Mouse (Mus musculus) neural tube, embryonic 10.5 days (tissue): ENCODE measurements around the gene Gm10322.

Experiments used
- DNase-seq: peaks from one replicate; pipeline ENCODE4 v3.0.0-alpha.2; 2017; ENCODE audit warnings: low spot score; ENCODE audit errors: extremely low spot score

The Gm10322 gene

DNA sequence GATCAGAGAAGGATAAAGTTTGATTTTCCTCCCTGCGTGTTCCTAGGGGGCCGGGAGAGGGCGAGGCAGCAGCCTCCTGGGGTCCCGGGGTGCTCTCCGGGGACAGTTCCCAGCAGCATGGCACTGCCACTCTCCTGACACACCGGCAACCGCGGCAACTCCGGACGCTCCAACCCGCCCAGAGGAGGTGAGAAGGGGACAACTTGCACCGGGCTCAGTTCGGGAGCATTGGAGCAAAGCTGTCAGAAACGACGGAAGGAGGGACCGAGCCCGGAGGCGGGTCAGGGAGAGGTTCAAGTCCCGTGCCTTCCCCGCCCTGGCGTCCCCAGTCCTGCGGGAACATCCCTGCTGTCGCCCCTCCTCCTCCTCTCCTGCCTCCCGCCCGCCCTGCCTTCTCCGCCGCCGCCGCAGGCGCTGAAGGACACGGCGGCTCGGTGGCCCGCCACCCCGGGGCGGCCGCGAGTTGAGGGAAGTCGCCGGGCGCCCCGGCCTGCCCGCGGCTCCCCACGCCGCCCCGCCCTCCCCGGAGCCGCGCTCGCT lies at the start of gene Gm10322:
Gene Gm10322 (plus strand): TSS at position 83 of the 540 bp plus-strand sequence.
- no peak for DNase-seq

DNA sequence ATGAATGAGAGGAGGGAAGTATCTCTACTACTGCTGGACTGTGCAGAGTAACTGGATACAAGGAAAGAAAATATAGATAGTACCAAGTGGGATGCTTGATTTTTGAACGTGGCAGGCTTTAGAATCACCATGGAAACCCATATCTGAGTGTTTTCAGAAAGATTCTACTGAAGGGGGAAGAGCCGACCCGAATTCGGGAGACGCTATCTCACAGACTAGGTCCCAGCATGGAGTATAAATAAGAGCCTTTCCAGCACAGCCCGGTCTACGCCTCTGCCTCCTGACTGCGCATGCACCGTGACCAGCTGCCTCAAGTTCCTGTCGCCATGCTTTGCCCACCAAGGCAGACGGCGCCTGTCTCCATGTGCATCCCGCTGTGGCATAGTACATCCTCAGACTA lies 48.9 kb upstream of the Gm10322 start:
- DNase-seq = no peak

GRCm38 (mm10) chr10:59568665-59569480 lies 47.0 kb upstream of the Gm10322 start:
- DNase-seq = no peak

- no peak for DNase-seq
Measured at GRCm38 (mm10) chr10:59569481-59569869, 46.4 kb upstream of the Gm10322 start.

- DNase-seq = no peak
Measured at GRCm38 (mm10) chr10:59570360-59570759, 45.5 kb upstream of the Gm10322 start.

GRCm38 (mm10) chr10:59570780-59571179 lies 45.1 kb upstream of the Gm10322 start:
- no peak for DNase-seq

DNA sequence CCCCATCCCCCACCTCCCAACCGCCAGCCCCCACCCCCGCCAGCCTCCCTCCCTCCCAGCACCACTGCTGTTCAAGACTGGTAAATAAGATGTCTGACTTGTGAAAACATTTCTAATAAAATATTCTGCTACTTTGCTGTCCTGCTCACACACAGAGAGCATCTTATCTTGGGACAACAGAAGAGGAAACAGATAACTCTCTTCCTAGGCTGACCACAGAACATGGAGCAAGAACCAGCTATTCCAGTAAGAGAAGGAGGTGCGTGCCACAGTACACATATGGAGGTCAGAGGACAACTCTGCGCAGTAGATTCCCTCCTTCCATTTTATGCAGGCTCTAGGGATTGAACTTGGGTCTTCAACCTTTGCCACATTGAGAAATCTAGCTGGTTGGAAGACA lies 44.6 kb upstream of the Gm10322 start:
- no peak for DNase-seq

DNA sequence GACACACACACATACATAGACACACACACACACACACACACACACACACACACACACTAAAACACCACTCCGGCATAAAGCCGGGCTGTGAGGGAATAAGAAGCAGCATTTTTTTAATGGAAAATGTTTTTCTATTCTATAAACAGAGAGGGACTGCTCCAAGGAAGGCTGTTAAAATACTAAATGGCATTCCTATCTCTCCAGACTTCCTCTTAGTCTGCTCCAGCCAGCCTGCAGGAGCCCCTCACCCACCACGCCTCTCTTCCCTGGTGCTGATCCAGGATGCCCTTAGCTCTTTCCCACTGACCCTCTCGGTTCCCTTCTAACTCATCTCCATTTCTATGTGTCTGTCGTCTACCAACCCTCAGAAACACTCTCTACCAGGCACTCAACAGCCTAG lies 43.9 kb upstream of the Gm10322 start:
- DNase-seq = no peak

GRCm38 (mm10) chr10:59576305-59576704 lies 39.6 kb upstream of the Gm10322 start:
- DNase-seq = no peak

DNA sequence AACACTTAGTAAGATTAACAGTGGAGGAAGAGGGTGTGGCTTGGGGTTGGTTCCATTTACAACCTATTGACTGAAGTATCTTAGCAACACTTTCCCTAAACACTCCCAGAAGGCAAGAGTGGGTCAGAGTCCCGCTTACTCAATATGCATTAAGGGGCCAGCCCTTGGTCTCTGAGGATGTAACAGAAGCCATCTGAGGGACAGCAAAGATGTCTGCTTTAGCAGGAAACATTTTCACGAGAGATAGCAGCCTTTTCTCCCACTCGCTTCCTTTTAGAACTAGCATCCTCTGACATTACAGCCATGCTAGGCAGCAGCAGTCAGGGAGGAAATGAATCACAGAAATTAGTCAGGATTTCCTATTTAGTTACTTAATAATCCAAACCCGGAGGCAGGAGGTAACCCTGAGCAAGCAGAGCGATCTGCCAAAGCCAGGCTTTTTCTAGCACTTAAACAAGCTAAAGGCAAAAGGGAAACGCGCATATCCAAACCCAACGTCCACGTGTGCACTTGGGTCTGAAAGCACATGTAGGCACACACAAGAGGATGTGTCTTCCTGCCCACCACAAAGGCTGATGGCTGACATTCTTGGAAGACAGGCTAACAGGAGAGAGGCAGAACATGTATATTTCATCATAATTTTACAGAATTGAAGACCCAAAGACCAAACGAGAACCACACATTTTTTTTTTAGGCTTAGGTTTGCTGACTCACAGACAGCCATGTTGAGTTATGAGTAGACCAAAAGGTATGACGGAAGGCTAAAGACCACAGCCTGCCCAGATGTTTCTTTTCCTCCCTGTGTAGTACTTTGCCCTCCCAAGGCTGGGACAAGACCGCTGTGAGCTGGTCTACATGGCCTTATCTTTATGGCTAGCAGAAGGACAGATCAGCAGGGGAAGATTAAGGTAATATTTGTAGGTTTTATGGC lies 37.7 kb upstream of the Gm10322 start:
- DNase-seq = no peak

DNA sequence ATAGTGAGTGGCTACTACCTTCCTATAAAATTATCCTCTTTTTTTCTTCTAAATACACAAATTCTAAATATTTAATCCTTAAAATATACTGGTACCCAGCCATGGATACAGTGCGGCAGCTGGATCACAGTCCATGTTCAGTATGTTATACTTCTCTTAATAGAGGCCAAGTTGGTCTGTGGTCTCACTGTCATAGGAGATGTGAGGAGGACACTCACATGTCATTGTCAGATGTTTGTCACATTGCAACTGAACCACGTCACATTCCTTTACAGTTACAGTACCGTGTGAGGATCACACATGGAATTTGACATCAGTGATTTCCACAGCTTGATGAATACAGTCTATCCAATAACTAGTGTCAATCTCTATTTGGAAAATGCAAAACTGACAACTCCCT lies 36.2 kb upstream of the Gm10322 start:
- DNase-seq = no peak

DNA sequence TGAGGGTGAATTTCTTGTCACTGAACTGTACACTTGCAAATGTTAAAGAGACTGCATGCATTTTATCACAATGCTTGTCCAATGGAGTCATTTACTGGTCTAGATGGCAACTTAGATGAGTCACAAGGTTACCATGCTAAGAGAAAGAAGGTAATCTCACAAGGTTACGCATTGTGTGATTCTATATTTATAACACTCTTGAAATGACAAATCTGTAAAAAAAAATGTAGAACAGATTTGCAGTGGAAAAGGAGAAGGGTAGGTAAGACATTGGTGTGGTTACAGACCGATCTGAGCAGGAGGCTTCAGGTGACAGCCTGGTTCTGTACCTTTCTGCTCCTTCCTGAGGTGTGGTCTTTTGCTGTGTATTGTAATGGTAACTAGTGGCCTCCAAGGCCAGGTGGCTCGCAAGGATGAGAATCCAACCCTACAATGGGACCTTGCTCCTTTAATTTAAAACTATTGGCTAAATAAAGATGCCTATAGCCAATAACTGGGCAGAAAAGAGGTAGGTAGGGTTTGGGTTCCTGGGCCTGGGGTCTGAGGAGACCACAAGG lies 35.2 kb upstream of the Gm10322 start:
- DNase-seq = no peak

GRCm38 (mm10) chr10:59581826-59582543 lies 33.9 kb upstream of the Gm10322 start:
- DNase-seq = no peak

- no peak for DNase-seq
Measured at GRCm38 (mm10) chr10:59585621-59586020, 30.2 kb upstream of the Gm10322 start.

DNA sequence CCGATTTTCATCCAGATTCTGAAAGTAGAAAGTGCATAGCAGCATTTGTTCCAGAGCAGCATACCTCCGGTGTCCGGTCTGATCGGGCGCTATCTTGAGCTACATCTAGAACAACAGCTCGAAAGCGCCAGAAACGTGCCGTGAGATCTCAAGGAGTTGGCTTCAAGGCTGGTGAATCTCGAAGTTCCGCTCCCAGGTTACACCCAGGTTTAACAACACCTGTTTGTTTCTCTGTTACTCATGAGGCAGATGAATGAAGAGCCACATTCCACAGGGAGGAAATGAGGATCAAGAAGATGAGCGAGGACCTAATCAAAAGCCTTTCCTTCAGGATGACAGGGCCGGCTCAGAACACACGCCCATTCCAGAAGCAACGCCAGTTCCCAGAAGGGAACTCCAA lies 29.0 kb upstream of the Gm10322 start:
- DNase-seq = no peak

GRCm38 (mm10) chr10:59588135-59588534 lies 27.7 kb upstream of the Gm10322 start:
- no peak for DNase-seq

GRCm38 (mm10) chr10:59589420-59589819 lies 26.4 kb upstream of the Gm10322 start:
- no peak for DNase-seq

GRCm38 (mm10) chr10:59589856-59590255 lies 26.0 kb upstream of the Gm10322 start:
- no peak for DNase-seq

GRCm38 (mm10) chr10:59590606-59591005 lies 25.3 kb upstream of the Gm10322 start:
- DNase-seq = no peak

DNA sequence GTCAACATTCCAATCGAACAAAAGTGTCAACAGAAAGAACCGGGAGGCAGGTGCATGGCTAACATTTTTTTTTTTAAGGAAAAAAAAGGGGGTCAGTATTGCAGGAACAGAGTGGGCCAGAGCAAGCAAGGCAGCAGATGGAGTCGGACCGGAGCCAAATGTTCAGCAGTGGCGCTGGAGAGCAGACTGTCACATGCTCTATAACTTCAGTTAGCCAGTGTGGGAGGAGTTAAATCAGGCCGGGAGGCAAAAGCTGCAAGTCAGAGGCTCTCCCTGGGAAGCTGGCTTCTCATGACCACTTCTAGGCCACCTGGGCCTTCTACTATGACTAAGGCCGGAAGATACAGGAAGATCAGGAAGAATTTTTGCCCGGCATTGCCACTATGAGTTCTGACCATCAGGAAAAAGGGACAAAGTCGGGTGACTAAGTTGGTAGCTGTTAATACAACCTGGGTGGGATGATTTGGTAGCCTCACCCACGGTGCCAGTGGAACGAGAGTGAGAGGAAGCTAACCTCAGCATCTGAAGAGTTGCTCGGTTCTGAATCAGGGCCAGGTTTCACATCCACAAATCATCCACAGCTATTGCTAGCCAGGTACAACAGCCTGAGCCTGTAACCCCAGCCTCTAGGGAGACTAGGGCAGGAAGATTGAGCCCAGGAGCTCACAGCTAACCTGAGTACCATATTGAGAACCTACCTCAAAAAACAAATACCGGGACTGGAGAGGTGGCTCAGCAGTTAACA lies 21.9 kb upstream of the Gm10322 start:
- no peak for DNase-seq
